Mouse (Mus musculus): ENCODE data around the gene Rsg1.

Gene Rsg1

DNA sequence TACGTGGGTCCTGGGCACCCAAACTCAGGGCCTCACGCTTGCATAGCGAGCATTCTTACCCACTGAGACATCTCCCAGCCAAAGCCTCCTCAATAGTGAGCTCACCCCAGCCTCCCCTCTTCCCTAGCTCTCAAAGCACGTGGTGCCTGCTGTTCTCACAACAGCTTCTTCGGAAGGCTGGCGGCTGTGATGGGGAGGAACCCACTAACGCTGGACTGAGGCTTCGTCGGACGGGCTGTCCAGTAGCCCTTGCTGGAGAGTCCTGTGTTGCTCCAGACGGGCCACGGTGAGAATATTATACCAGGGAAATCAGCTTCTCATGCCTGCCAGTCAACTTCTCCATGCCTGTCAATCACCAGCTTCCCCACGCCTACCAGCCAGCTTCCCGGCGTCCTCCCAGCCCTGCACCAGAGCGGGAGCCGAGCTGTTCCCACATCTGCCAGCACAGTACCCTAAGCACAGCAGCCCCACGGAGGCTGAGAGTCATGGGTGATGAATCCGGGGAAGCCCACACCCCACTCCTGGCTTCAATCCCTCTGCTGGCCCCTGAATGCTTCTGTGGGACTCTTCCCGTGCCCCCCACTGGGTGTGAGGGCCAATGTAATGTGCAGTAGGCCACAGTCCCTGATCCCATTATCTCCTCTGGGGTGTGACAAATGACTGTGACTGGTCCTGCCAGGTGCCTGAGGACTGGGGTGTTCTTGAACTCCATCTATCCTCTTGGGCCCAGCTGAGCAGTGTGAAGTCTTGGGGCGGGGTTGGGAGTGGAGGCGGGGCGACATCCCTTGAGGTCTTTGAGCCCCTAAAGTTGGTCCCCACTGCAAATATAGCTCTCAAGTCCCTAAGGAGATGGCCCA, 61.0 kb downstream of the Rsg1 start:
- in situ Hi-C loops (cut with MboI, MseI): loop anchor here (5.0 kb wide), 1 partner anchor 88 kb away; no protein-coding TSS in a partner anchor
